Mouse (Mus musculus) embryonic stem cell, embryonic (primary cell): ENCODE data around the gene Atp6v1g2.

Experiments
- CTCF ChIA-PET, 4 experiments: fragments of 300-600 bp in 2 of 4; fragments of 350-600 bp in 2 of 4; sonication (Branson Sonifier 250); formaldehyde crosslinking; loops; one replicate each; lab custom pipeline; 2022; ENCODE audit warnings: inconsistent platforms in 2 of 4; lab: Charles Lee
- POLR2A ChIA-PET, 4 experiments: fragments of 300-600 bp in 2 of 4; fragments of 350-600 bp in 2 of 4; sonication (Branson Sonifier 250); formaldehyde crosslinking; loops; one replicate each; lab custom pipeline; 2022; ENCODE audit warnings: antibody characterized with exemption in 4 of 4, inconsistent platforms in 1 of 4; lab: Charles Lee

Gene Atp6v1g2

GRCm38 (mm10) chr17:35252619-35253292 lies 19.3 kb downstream of the Atp6v1g2 start:
- CTCF ChIA-PET = interaction anchor here in 1 of 4 experiments (0.7 to 5.6 kb wide), 5 partner anchors 10 to 86 kb away, joined by 3 to 101 read pairs (median 4); partner anchors contain the start of gene Ddx39b
- POLR2A ChIA-PET = interaction anchor here (0.9 to 18.8 kb wide), 16 partner anchors 7 to 337 kb away, joined by 3 to 396 read pairs (median 4); partner anchors contain the start of genes Ddx39b (in 4 of the 4) and Prrc2a (in 2 of the 4)

- ChIA-PET CTCF (interaction anchor here (0.6 to 5.6 kb wide), 19 partner anchors 8 to 360 kb away, joined by 3 to 101 read pairs (median 4); partner anchors contain the start of genes Nfkbil1 (in 2 of the 4) and Ddx39b (in 1 of the 4)), POLR2A (interaction anchor here (0.5 to 18.8 kb wide), 19 partner anchors 8 to 303 kb away, joined by 3 to 396 read pairs (median 5); partner anchors contain the start of genes Ddx39b (in 4 of the 4), Prrc2a (in 2 of the 4) and Ly6g5c (in 1 of the 4))
Observed at GRCm38 (mm10) chr17:35253293-35254093, 20.0 kb downstream of the Atp6v1g2 start.

- CTCF ChIA-PET = interaction anchor here (0.5 to 5.6 kb wide), 50 partner anchors 8 to 1289 kb away, joined by 3 to 101 read pairs (median 4); partner anchors contain the start of genes Ddx39b (in 2 of the 4), Nfkbil1 (in 2 of the 4), Apom (in 1 of the 4) and Csnk2b (in 1 of the 4)
- POLR2A ChIA-PET = interaction anchor here (0.6 to 18.8 kb wide), 35 partner anchors 8 to 304 kb away, joined by 3 to 396 read pairs (median 4); partner anchors contain the start of genes Ddx39b (in 4 of the 4), Prrc2a (in 2 of the 4), Atp6v1g2 (in 1 of the 4) and Ddah2 (in 1 of the 4)
Observed at GRCm38 (mm10) chr17:35254241-35255098, 21.0 kb downstream of the Atp6v1g2 start.

- CTCF ChIA-PET = interaction anchor here (0.5 to 5.6 kb wide), 39 partner anchors 9 to 1290 kb away, joined by 3 to 101 read pairs (median 5); partner anchors contain the start of genes Ddx39b (in 2 of the 4), Nfkbil1 (in 2 of the 4), Apom (in 1 of the 4) and Csnk2b (in 1 of the 4)
- POLR2A ChIA-PET = interaction anchor here (0.6 to 18.8 kb wide), 27 partner anchors 9 to 305 kb away, joined by 3 to 396 read pairs (median 4); partner anchors contain the start of genes Ddx39b (in 3 of the 4), Prrc2a (in 2 of the 4), Atp6v1g2 (in 1 of the 4) and Ddah2 (in 1 of the 4)
Observed at GRCm38 (mm10) chr17:35255301-35255700, 21.8 kb downstream of the Atp6v1g2 start.

GRCm38 (mm10) chr17:35255704-35256103 lies 22.2 kb downstream of the Atp6v1g2 start:
- ChIA-PET CTCF (interaction anchor here (1.2 to 5.6 kb wide), 15 partner anchors 9 to 164 kb away, joined by 3 to 101 read pairs (median 6); partner anchors contain the start of gene Ddx39b (in 1 of the 4)), POLR2A (interaction anchor here (1.0 to 18.8 kb wide), 17 partner anchors 10 to 118 kb away, joined by 3 to 396 read pairs (median 7); partner anchors contain the start of genes Ddx39b (in 3 of the 4), Prrc2a (in 2 of the 4) and Atp6v1g2 (in 1 of the 4))

DNA sequence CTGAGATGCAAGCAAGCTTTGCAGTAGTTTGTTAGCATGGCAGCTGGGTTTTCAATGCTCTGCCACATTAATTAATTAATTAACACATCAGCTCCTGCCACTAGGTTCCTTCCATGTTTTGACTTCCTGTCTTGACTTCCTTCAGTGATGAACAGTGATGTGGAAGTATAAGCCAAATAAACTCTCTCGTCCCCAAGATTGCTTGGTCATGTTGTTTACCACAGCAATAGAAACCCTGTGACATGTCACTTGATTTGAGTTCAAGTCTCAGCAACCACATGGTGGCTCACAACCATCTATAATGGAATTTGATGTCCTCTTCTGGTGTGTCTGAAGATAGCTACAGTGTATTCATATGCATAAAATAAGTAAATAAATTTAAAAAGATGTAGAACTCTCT lies 23.9 kb downstream of the Atp6v1g2 start:
- CTCF ChIA-PET = interaction anchor here (0.5 to 5.6 kb wide), 30 partner anchors 10 to 311 kb away, joined by 3 to 101 read pairs (median 7); partner anchors contain the start of gene Ddx39b (in 1 of the 4)
- POLR2A ChIA-PET = interaction anchor here (0.7 to 13.1 kb wide), 14 partner anchors 11 to 580 kb away, joined by 3 to 371 read pairs (median 4); partner anchors contain the start of genes Ddx39b (in 3 of the 4) and Nfkbil1 (in 1 of the 4)

DNA sequence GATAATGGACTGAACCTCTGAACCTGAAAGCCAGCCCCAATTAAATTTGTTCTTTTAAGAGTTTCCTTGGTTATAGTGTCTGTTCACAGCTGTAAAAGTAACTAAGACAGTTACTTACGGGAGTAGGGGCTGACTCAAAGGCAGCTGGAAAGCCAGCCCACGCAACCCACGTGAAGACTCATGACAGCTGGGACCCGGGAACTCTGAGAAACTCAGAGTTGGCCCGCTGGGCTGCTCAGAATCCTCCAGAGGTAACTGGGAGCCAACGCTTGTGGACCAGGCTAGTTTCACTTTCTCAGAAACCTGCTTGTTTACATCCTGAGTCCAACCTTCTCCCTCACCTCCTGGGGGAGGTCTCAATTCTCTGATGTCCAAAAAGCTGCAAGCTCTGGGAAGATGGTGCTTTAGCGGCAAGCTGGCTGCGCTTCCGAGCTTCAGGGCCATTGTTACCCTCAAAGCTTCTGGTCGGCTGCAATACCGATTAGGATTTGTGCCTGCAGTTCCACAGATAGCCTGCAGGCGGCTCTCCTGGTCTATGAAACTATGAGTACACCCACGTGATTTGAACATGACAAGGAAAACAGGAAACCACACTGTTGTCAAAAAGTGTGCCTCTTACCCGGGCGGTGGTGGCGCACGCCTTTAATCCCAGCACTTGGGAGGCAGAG lies 24.5 kb downstream of the Atp6v1g2 start:
- POLR2A ChIA-PET = interaction anchor here (0.6 to 13.1 kb wide), 20 partner anchors 8 to 1142 kb away, joined by 3 to 371 read pairs (median 4); partner anchors contain the start of genes Ddx39b (in 3 of the 4) and Nfkbil1 (in 1 of the 4)
- CTCF ChIA-PET = interaction anchor here (0.5 to 5.6 kb wide), 56 partner anchors 8 to 1300 kb away, joined by 3 to 101 read pairs (median 4); partner anchors contain the start of genes Ddx39b (in 1 of the 4) and Pou5f1 (in 1 of the 4)

DNA sequence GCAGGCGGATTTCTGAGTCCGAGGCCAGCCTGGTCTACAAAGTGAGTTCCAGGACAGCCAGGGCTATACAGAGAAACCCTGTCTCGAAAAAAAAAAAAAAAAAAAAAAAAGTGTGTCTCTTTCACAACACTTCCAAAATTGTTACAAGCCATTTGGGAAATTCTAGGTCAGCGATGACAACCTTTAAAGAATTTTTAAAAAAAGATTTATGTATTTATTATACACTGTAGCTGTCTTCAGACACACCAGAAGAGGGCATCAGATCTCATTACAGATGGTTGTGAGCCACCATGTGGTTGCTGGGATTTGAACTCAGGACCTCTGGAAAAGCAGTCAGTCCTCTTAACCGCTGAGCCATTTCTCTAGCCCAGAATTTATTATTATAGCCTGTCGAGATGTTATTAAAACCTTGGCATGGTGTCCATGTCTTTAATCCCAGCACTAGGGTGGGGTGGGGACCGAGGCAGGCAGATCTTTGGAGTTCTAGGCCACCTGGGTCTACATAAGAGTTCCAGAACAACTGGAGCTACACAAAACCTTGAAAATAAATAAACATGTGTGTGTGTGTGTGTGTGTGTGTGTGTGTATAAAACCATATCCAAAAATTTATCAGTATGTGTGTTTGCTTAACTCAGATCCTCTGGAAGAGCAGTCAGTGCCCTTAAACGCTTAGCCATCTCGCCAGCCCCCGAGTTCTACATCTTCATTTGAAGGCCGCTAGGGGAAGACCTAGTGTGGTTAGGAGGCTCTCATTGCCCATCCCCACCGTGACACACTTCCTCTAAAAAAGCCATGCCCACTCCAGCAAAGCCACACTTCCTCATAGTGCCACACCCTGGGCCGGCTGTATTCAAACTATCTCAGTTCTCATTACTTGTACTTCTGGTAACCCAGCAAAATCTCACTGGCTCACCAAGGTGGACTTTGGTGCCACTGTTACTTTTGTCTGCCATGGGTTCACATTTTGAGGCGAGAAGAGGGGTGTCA lies 25.3 kb downstream of the Atp6v1g2 start:
- ChIA-PET CTCF (interaction anchor here (0.5 to 5.6 kb wide), 43 partner anchors 8 to 1083 kb away, joined by 3 to 101 read pairs (median 6); partner anchors contain the start of genes Ddx39b (in 1 of the 4) and Tcf19 (in 1 of the 4)), POLR2A (interaction anchor here in 3 of 4 experiments (0.7 to 13.1 kb wide), 17 partner anchors 11 to 306 kb away, joined by 3 to 371 read pairs (median 4); partner anchors contain the start of genes Ddx39b (in 3 of the 3), D17H6S53E (in 1 of the 3) and Nfkbil1 (in 1 of the 3))

DNA sequence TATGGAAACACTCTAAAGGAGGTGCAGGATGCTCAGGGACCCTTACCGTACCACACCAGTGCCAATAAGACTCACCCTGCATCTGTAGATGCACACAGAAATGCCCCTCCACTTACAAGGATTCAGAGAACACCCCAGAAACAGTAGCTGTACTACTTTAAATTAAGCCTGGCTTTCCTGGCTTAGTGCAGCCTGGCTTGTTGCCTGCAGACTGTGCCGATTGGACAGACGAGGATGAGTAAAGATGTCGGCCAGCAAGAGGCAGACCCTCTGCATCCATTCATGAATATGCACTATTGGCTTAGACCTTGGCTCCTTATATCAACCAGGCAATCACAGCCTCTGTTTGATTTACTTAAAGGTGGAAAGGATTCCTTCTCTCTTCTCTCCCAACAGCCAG lies 26.2 kb downstream of the Atp6v1g2 start:
- CTCF ChIA-PET = interaction anchor here (0.5 to 5.4 kb wide), 12 partner anchors 8 to 93 kb away, joined by 3 to 48 read pairs (median 5); no protein-coding TSS in a partner anchor
- POLR2A ChIA-PET = interaction anchor here (0.7 to 13.1 kb wide), 6 partner anchors 10 to 134 kb away, joined by 3 to 371 read pairs (median 3); partner anchors contain the start of genes D17H6S53E (in 1 of the 4) and Ddx39b (in 1 of the 4)

GRCm38 (mm10) chr17:35261651-35262050 lies 28.2 kb downstream of the Atp6v1g2 start:
- POLR2A ChIA-PET = no interaction called here
- CTCF ChIA-PET = no interaction called here

GRCm38 (mm10) chr17:35262664-35263522 lies 29.4 kb downstream of the Atp6v1g2 start, which contains the start of gene H2-D1:
H2-D1 (plus strand) TSS chr17:35262730.
- CTCF ChIA-PET = no interaction called here
- POLR2A ChIA-PET = no interaction called here

GRCm38 (mm10) chr17:35263523-35263883 lies 30.0 kb downstream of the Atp6v1g2 start:
- POLR2A ChIA-PET = no interaction called here
- CTCF ChIA-PET = interaction anchor here in 1 of 4 experiments (2.4 kb wide), 1 partner anchor 11 kb away, joined by 7 read pairs; no protein-coding TSS in a partner anchor

DNA sequence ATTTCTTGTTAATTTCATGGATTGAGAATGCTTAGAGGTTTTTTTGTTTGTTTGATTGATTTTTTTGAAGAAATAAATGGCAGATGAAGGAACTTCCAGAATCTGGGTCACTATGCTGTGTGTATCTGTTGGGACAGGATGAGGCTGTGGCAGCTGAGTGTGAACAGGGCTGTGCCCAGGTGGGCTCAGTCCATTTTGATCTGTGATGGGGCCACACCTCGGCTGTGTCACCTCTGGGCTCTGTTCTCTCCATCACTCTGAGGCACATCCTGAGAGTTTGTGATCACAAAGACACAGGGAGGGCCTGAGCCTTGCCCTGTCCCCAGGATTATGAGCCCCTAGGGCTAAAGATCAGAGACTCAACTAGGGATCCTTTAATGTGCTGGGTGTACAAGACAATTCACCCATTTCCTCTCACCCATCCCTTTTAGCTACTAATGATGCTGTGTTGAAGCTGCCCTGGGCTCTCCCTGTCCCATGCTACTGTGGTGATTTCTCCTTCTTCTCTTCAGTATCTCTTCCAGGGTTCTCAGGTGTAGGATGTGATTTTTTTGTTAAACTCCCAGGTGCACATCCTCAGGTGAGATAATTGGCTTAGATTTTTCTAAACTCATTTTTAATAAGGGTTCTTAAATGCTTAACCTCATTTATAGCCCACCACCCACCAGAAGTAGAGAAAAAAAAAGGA lies 34.1 kb downstream of the Atp6v1g2 start:
- CTCF ChIA-PET = interaction anchor here (0.5 to 1.4 kb wide), 6 partner anchors 7 to 1273 kb away, joined by 3 to 5 read pairs (median 4); no protein-coding TSS in a partner anchor
- POLR2A ChIA-PET = interaction anchor here in 3 of 4 experiments (0.6 to 1.7 kb wide), 5 partner anchors 13 to 1272 kb away, joined by 3 to 5 read pairs (median 3); no protein-coding TSS in a partner anchor
